Comparison of ENCODE assay signal across 8 mouse cellular contexts in the genomic region with DNA sequence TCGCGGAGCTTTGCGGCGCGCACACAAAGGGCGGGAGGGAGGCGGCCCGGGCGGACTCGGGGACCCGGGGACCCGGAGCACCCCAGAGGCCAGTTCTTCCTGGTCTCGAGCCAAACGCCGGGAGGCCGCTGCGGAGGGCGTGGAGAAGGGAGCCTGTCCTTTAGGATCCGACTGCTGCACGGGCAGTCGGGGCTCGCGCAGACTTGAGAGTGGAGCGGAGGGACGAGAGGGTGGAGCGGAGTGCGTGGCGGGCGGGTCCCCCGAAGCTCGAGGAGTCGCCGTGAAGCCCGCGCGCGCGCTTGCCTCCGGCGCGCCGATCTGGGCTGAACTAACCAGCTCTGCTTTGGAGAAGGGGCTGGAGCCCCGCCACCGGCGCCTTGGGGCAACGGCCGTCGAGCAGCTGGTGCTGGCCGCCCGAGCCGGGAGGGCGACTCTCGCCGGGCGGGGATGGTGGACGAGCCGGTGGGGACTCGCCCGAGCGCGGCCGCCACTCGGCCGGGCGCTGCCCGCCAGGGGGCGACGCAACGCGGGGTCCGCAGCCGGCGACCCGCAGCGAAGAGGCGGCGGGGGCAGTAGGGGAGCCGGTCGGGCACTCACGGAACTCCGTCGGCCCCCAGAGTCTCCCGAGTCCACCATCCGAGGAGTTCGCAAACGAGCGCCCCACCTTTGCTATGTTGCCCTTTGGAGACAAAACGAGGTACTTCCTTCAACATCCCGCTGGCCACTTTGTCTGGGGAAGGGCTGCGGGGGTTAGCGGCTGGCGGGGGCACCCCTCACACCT. TPM values are rescaled to one million over a fixed set of nuclear protein-coding genes. Genes with fewer than 3 reads are reported as not detected.
DNase-seq lines count a peak whose midpoint lies in the region; ATAC-seq and TF ChIP-seq lines count a peak whose summit lies in the region.

No protein-coding gene starts in this region.

- intact Hi-C loops in left cerebral cortex, postnatal 4 days (cut with DNase I): loop anchor here (5.0 to 10.0 kb wide), 2 partner anchors 55 to 172 kb away; no protein-coding TSS in a partner anchor

- no peaks in the 10 kb centered on the region for H3K4me1 ChIP-seq in cortical plate, adult 2 months (ENCODE audit: control insufficient read depth, insufficient read depth, low read length)

- H3K27ac ChIP-seq in cortical plate, adult 2 months (ENCODE audit: insufficient read depth, low read length): peak overlapping the region; percentile 93

- no peak for TF ChIP-seq CTCF in cortical plate, adult 2 months (IDR thresholded peaks at IDR 0.05; ENCODE audit: extremely low read depth, insufficient read depth, low read length)

- peak overlapping the region; percentile 92 for H3K4me3 ChIP-seq in cortical plate, adult 2 months (ENCODE audit: insufficient read depth, low read length)

- ATAC-seq in inflammation-experienced regulatory T-cells, adult 6 months: peak; percentile 14

- no peak for TF ChIP-seq POLR2A in cortical plate, adult 2 months (IDR thresholded peaks at IDR 0.05; ENCODE audit: extremely low read depth, insufficient read depth, low read length)

- peak; percentile 79 to 82 for DNase-seq in adrenal gland, adult 18-20 months (ENCODE audit: low spot score in 2 of 2)
- peak; percentile 71 for DNase-seq in gastrocnemius, postnatal 25 days
- DNase-seq in left cerebral cortex, postnatal 4 days: peak; percentile 82
- DNase-seq in mesoderm, embryonic 11.5 days (ENCODE audit: low read depth, low spot score): peak; percentile 68
- peak; percentile 18 to 20 for DNase-seq in right cerebral cortex, postnatal 36 days (ENCODE audit: low spot score in 2 of 2)
- peak; percentile 71 to 77 for DNase-seq in urinary bladder, postnatal 36 days (ENCODE audit: low spot score in 2 of 2)

RNA-seq across cellular contexts. Expression of a gene that starts 1.4 kb away (rescaled TPM):
- 10 to 100 TPM; 43.8 to 46.0 TPM for total RNA-seq in adrenal gland, adult 18-20 months (2021)
- 3.9 and 4.0 TPM in 2 replicates for polyA plus RNA-seq in cortical plate, adult 2 months (2012; rRNA removed)
- total RNA-seq in gastrocnemius, postnatal 25 days (2021): 1 to 10 TPM; 2.3 to 3.0 TPM
- polyA plus RNA-seq in inflammation-experienced regulatory T-cells, adult 6 months (2017; shearing (Covaris generic)): under 1 TPM; 0.09 to 0.54 (median 0.13) TPM
- total RNA-seq in left cerebral cortex, postnatal 4 days (2021): 10 to 100 TPM; 13.1 to 13.7 TPM

Comparison
In these comparisons a context has a peak if more than half of its experiments do, and no peak if none do; other contexts are left out.
1. Peak in every context shown above with its lines: DNase-seq, ATAC-seq, H3K4me3 ChIP-seq and H3K27ac ChIP-seq.
2. DNase-seq: peak in every context shown above with its lines; median percentile 82 in left cerebral cortex, postnatal 4 days; 80 in adrenal gland, adult 18-20 months; 74 in urinary bladder, postnatal 36 days; 71 in gastrocnemius, postnatal 25 days; 68 in mesoderm, embryonic 11.5 days; 19 in right cerebral cortex, postnatal 36 days.